Mouse (Mus musculus): ENCODE measurements at regions not wholly inside any gene's neighbourhood (a gene's known extent, or its start where the extent isn't known, plus 50 kb on each side); places are given as distances from the start of the nearest gene placed in this dataset.

DNA sequence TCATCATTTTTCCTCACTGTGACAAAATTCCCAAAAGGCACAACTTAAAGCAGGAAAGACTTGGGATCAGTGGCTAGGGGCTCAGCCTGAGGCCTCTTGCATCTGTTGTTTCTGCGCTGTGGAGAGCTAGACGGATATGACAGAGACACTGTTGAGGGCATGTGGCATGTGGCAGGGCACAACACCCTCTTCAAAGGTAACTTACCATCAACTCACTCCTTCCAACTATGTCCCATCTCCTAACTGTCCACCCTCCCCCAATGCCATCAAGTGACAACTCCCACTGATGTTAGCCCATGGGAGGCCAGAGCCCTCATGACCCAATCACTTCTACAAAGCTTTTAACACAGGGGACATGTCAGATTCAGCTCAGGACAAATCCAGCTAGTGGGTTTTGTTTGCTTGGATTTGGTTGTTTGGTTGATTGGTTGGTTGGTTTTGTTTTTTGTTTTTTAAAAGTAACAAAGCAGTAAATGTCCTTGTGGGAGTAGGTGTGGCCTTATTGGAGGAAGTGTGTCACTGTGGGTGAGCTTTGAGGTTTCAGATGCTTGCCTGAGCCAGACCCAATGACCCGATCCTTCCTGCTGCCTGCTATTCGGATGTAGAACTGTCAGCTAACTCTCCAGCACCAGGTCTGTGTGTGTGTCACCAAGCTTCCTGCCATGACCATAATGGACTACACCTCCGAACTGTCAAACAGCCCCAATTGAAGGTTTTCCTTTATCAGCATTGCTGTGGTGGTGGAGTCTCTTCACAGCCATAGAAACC lies 53.2 kb upstream of the Lef1 start:
- no peak for DNase-seq (ENCODE audit: low spot score)

DNA sequence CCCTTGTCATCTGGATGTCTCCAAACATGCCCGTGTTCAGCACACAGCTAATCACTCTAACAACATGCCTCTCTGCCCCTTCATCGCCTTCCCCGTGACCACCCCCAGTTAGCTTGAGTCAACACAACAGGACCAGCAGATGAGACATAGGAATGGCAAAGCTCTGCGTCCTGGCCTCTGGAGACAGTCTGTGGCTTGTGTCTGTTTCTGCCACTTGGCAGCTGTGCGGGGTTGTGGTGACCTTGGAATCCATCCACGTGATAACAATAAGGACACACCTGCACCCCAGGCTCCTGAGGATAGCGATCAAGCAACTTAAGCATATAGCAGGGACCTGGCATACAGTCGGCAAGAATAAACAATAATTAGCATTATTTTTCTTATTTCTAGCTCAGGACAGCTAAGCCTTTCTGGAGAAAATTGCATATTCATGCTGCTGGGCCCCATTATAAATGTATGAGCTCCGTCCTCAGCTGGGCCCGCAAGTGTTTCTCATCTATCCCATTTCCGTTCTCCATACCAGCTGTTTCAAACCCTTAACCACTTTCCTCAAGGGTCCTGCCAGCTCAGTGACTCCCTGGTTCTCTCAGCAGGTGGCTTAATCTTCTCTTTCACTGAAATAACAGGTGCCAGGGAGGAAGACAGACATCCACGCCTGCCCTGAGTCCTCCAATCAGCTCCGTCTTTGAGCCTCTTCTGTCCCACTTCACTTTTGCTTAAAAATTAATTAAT lies 55.9 kb upstream of the Lef1 start:
- DNase-seq (ENCODE audit: low spot score), result no peak

DNA sequence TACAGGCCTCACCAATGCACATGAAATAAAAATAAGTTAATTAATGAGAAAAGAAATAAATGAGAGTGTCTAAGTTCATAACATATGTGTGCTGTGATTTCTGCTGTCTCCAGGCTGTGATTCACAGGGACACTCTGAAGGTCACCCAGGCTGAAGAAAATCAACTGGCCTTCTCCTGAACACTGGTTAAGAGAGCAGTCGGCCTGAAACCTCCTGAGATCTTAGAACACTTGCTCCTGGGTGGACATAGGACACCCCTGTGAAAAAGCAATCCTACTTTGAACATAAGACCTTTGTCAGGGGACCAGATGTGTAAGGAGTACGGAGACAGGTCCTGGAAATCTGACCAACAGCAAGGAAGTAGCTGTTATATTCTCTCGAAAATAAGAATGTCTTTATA lies 62.6 kb upstream of the Lef1 start:
- no peak for DNase-seq (ENCODE audit: low spot score)

DNA sequence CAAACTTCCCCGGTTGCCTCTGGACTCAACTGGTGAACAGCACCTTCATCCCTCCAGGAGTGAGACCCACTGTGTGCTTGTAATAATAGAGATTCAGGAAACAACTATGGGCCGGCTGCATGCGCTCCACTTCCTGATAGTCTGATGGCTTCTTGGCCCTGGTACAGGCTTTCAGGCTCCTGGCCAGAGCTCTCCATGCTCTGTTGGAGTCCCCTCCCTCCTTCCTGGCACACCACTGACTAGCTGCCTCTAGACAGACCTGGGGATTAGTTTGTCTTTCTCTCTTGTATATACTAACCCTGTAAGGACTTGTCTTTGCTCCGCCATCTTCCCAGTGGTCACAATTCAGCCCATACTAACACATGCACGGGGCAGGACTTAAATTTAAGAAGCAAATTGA lies 63.9 kb upstream of the Lef1 start:
- DNase-seq (ENCODE audit: low spot score), result no peak

DNA sequence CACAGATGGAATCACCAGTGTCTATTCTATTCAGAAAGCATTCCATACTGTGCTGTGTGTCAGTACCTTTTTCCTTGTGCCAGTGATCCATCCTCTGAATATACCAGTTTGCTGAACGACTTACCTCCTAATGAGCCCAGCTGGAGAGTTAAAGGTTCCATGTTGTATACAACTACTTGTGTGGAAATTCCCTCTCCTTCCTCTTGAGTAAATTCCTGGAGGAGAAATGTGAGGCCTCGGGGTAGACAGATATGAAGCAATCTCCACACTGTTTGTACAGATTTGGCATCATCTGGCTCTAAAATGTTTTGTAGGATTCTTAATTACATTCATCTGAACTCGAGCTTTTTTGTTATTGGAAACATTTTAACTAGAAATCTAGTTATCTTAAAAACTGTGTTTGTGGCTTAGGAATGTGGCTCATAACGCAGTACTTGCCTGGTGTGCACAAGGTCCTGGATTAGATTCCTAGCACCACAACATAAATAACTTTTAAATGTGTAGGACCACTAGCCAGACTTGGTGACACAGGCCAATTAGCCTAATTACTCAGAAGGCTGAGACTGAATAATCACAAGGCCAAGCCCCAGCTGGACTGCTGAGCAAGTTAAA lies 70.0 kb upstream of the Lef1 start:
- no peak for DNase-seq (ENCODE audit: low spot score)

DNA sequence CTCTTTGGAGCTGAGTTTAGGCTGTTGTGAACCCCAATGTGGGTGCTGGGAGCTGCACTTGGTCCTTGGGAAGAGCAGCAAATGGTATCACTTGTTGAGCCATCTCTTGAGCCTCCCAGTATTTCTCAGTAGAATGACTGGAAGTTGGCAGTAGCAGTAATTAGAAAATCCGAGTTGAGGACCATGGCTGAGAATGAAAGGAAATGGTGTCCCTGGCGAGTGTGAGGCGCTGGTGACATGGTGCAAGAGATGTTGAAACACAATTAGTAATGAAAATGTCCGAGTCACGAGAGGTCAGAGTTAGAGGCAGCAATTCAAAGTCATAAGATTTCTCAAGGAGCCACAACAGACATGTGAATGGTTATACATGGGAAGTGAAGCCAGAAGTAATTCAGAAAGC lies 73.2 kb upstream of the Lef1 start:
- no peak for DNase-seq (ENCODE audit: low spot score)

DNA sequence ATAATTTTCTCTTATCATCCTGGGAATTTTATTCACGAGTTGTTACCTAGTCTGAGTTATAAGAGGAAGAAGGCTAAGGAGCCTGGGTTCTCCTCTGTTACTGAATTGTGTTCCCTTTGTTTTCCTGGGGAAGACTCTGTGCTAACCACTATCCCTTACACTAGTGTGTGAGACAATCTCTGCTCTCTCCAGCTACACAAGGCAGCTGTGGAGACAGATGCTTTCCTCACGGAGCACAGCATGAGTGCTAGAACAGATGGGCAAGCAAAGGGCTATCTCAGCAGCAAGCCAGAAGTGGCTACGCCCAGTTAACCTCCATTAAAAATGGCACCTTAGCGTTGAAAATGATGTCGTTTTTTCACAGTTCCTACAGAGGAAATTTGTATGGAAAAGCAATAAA lies 75.5 kb upstream of the Lef1 start:
- DNase-seq (ENCODE audit: low spot score), result no peak

DNA sequence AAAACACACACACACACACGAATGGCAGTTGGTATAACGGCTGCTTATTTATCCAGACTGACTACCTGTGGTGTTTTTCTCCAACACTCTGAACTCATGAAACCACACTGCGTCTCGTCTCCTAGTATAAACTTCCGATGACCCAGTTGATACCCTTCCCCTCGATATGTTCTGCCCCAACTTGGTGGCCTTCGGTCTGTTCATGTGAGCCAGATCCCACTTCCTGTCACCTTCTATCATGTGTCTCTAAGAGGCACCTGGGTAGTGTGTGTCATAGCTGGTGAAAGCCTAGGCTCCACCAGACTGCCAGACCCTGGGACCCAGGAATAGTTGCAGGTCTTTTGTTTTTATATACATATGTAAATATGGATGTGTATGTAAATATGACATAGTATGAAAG lies 83.9 kb upstream of the Lef1 start:
- no peak for DNase-seq (ENCODE audit: low spot score)

DNA sequence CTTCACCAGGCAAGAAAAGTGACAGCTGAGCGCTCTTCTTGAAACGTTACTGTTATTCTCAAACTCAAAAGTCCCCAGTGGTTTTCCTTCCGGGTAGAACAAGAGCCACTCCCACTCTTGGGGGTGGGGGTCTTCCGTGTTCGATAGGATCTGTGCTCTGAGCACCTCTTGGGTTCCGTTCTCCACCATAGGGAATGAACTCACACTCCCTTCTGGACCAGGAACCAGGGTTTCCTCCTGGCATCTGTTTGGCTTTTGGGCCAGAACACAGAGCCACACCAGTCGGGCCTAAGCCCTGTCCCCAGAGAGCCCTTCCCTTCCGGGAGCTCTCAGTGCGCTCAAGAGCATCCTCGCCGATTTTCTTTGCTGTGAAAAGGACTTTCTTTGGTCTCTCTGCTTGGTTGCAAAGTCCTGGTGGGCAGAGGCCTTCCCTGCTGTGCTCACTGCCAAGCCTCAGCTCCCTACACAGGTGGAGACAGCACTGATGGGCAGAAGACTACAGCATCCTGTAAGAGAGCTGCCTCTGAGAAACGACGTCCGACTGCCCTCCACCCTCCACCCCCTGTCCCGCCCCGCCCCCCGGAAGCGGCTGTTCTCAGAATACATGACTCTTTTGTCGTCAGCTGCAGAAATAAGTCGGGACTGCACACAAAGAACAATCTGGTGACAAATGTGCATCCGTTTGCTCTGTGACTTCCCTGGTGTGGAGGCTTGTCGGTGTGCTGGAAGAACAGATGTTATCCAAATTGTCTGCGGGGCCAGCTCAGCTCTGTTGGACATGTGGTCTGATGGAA lies 90.9 kb upstream of the Lef1 start:
- DNase-seq (ENCODE audit: low spot score), result peak; percentile 66

DNA sequence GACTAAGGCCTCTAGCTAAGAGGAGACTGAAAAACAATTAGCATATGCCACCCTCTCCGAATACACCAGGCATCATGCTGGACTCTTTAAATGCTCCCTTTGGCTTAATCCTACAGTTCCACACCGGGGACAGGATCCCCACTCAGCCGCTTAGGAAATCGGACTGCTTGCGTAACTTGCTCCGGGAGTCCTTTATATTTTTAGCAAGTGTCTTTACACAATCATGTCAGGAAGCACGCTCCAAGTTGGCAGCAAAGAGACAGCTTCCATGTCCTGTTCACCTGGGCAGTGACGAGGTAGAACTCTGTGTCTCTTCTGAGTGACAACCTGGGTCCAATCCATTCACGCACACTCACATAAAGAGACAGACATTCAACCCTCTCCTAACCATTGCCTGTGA lies 92.4 kb upstream of the Lef1 start:
- DNase-seq (ENCODE audit: low spot score), result no peak

DNA sequence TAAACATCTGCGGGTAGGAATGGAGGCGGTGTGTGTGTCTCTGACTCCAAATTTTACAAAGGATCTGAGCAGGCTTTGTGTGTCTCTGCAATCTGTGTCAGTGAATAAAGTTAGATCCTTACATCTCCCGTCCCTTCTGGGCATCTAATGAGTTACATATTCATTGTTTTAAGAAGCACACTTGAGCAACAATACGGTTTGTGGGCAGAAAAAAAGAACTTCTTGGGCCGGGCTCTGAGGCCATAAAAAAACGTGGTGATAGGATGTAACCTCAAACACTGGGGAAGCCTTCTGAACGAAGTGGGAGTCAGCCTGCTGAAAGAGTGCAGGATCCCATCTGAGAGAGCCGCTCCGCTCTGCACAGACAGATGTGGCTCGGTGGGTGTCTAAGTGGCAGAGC lies 94.2 kb upstream of the Lef1 start:
- DNase-seq (ENCODE audit: low spot score), result no peak

DNA sequence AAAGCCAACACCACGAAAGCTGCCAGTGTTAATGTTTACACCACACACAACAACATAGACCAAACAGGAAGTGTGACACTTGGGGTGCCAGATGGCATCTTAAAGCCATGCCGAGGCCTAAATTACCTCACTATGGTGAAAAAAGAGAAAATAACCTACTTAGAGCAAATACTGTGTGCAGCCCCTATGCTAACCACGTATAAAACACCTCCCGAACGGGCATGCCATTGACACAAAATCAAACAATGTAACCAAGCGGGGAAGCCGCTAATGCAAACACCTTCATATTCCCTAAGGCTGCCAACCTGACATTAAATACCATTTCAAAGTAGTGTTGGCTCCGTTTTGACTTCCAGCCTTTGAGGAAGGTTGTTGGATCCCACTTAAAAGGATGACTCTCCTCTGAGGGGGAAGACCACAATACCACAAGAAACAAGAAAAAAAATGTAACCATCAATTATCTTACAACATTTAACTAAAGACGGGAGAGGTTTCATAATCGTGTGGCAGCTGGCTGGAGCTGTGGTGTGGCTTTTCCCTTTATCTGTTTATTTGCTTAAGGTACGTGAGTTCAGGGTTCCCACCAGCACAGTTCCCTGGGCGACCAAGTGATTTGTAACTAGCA lies 96.1 kb upstream of the Lef1 start:
- DNase-seq (ENCODE audit: low spot score), result no peak

DNA sequence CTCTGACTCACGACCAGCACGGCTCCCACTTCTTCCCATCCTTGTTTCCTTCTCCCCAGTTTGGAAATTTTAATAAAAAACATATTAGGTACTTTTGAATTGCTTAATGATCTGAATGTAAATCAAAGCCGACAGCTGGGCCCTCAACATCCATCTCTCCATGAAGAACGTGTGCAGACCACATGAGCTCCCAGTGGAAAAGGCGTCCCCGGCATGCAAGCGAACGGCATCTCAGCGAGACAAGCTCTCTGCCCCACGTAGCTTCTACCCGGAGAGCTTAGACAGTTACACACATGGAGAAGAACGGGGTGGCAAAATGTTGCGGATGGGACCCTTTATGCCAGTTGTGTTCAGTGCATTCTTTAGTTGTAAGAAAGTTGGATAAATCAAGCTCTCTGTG lies 109.6 kb upstream of the Lef1 start:
- DNase-seq (ENCODE audit: low spot score), result no peak

DNA sequence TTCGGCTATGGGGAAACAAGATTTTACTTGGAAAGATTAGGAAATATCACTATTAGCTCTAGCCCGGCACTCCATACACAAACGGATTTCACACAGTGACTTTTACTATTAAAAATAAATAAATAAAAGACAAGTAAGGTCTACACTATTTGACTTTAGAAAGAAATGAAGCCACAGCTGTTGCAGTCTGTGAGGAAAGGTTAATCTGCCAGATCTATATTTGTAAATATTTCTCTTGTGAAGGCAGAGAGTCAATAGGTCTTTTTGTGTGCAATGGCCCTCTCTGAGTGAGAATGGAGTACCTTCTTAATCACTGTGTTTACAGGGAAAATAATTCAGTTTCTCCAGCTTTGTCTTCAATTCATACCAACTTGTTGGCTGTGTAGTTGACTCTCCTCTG lies 110.0 kb upstream of the Lef1 start:
- DNase-seq (ENCODE audit: low spot score), result no peak

DNA sequence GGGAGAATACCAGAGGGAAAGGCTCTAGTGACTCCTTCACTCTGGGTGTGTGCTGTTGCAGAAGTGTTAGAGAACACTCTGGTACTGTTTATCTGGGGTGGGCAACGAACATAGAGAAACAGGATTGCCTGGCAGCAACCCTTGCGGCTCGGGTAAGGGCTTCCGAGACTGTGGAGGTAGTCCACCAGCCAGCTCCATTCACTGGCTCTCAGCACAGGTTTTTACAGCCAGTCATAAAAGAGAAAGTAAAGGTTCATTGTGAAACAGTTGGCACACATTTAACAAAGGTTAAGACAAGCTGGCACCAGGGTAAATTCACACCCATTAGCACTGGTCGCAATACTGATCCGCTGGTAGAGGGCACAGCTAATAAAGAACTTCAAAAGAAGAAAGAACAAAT lies 110.5 kb upstream of the Lef1 start:
- no peak for DNase-seq (ENCODE audit: low spot score)

DNA sequence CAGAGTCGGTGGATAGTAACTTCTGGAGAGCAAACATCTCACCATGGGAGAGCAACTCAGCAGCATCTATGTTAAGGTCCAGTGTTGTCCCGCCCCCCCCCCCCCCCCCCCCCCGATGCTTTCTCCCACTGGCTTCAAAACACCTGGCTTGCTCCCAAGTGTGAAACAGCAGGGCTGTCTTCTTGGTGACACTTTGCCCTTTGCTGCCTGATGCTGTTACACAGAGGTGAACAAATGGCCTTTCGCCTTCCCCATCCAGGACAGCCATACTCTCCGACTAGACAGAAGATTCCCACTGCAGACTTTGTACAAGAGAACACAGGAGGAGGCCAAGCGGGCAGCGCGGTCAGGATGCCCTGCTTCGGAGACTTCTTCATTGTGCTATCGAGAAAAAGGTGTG lies 111.8 kb upstream of the Lef1 start:
- no peak for DNase-seq (ENCODE audit: low spot score)

DNA sequence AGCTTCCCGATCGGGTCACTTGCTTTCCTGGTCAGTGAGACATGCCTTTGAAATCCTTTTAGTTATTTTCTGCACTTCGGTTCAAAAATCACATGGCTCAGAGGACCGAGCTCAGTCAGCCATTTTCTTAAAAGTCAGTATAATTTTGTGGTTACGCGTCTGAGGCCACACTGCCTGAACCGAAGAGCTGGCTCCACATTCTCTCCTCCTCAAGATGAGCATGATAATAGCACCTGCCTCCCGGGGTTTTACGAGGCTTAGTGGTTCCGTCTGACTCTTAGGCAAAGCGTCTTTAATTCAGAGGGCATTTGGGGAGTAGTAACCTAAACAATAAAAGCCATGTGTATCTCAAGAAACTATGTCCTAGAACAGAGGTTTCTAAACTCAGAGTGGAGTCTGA lies 113.5 kb upstream of the Lef1 start:
- DNase-seq (ENCODE audit: low spot score), result no peak

DNA sequence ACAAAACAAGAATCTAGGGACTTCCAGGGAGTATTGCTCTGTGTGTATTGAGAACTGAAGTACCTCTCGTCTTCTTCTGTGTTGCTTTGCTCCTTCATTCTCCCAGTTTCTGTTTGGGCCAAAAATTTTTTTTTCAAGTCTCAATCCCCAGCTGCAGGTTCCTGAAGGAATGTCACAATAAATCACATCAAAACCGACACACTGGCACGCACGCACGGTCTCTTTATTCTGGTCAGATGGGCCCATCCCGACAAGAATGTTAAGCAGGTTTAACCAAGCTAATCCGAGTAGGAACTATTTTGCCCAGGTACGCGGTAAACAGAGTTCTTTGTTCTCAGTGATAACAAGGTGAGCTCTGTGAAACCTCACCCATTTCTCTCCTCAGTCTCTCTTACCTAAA lies 118.3 kb upstream of the Lef1 start:
- no peak for DNase-seq (ENCODE audit: low spot score)

DNA sequence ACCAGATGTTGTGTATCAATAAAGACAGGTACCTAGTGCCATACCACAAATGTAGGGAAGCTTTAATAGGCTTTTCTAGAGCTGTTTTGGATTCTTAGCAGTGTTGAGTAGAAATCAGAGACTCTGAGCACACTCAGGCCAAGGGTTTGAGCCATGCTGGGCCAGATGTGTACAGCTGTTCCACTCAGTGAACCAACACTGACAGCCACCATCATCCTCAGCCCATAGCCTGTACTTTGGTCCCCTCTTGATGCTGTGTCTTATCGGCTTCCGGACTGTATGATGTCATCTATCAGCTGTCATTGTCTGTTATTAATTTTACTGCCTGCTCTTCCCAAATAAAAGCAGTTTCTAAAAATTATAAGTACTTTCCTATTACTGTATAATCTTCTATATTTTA lies 123.6 kb upstream of the Lef1 start:
- no peak for DNase-seq (ENCODE audit: low spot score)

DNA sequence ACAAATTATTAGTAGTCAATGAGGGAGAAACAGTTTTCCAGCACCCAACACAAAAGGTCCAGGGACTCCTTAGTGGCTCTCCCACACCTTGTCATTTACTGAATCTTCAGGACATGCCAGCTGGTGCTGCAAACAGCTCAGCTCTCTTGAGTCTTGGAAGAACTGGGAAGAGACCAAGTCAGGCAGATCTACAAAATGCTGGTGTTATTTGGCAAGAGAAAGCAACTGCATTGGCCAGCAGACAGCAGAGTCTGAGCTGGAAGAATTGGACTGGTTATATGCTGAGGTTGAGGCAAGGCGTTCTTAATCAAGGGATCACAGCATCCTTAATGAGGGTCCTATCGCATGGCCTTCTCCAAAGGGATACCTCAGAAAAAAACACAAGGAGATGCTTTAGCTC lies 124.2 kb upstream of the Lef1 start:
- no peak for DNase-seq (ENCODE audit: low spot score)

DNA sequence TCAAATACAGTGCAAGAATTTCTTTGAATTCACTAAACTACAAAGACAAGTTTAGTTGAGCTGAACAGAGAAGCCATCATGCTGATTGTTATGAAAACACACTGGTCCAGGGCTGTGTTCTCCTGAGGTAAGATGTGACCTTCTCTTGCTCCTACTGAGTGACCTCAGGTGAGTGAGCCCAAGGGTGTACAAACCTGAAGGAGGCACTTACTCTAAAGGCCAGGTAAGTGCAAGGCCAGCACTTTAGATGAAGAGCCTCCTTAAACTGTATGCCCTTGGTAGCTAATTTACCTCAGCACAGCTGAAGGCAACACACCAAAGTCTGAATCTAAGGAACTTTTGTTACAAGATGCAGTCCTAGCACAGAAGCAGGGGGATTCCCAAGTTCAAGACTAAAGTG lies 128.7 kb upstream of the Lef1 start:
- DNase-seq (ENCODE audit: low spot score), result no peak

DNA sequence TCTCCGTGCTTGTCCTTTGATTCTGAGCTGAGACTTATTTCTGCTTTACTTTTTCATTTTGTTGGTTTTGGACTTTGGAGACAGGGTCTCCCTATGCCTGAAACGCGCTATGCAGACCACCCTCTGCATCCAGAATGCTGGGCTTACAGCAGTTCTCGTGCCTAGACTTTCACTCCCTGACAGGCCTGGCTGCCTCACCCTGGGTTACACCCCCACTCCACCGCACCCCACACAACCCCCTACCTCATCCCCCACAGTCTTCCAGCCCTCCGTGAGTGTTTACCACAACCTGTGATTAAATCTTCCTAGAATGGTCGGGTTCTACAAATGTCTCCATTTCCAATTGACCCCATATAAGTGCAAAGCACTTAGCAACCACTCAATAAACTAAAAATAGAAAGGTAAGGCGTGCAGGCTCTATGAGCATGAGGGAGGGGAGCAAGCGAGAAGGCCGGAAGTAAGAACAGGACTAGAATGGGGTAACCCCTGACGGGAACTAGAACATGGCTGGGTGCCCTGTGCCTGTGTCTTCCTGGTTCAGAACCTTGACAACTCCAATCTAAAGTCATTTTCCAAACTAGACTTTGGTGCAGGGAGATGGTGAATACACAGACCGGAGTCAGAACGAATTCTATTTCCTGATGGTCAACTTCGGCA lies 131.2 kb upstream of the Lef1 start:
- DNase-seq (ENCODE audit: low spot score), result no peak
